Mouse (Mus musculus) lung, embryonic 14.5 days (tissue): ENCODE results near the gene Tln2. TPM values are rescaled to one million over a fixed set of nuclear protein-coding genes. Genes with fewer than 3 reads are reported as not detected.

Experiments used
- ATAC-seq: fragments of 200-750 bp; cut with Nextera tagmentation; 2 replicates; pipeline ENCODE4 v1.8.0; 2017; ENCODE audit warnings: mild to moderate bottlenecking, moderate TSS enrichment, moderate library complexity; ENCODE audit not compliant: insufficient read depth
- DNase-seq: peaks from one replicate; pipeline ENCODE4 v3.0.0-alpha.2; 2015
- H3K27ac ChIP-seq: fragments of 300-500 bp; sonication (generic); 2 replicates; pipeline ENCODE4 v1.5.1; 2014; ENCODE audit warnings: low read depth, mild to moderate bottlenecking, moderate library complexity
- H3K27me3 ChIP-seq: fragments of 300-500 bp; sonication (generic); 2 replicates; pipeline ENCODE4 v1.6.1; 2014; ENCODE audit warnings: low read length, control low read depth; ENCODE audit not compliant: insufficient read depth
- H3K36me3 ChIP-seq: fragments of 300-500 bp; sonication (generic); 2 replicates; pipeline ENCODE4 v1.6.1; 2014; ENCODE audit warnings: control low read depth; ENCODE audit not compliant: insufficient read depth
- H3K4me1 ChIP-seq: fragments of 300-500 bp; sonication (generic); 2 replicates; pipeline ENCODE4 v1.6.1; 2014; ENCODE audit warnings: antibody characterized with exemption, control low read depth; ENCODE audit not compliant: insufficient read depth
- H3K4me2 ChIP-seq: fragments of 300-500 bp; sonication (generic); 2 replicates; pipeline ENCODE4 v1.6.1; 2014; ENCODE audit warnings: mild to moderate bottlenecking
- H3K4me3 ChIP-seq: fragments of 300-500 bp; sonication (generic); 2 replicates; pipeline ENCODE4 v1.5.1; 2014; ENCODE audit warnings: low read depth, low read length
- H3K9ac ChIP-seq: fragments of 300-500 bp; sonication (generic); 2 replicates; pipeline ENCODE4 v1.6.1; 2014
- H3K9me3 ChIP-seq: fragments of 300-500 bp; sonication (generic); 2 replicates; pipeline ENCODE4 v1.6.1; 2016; ENCODE audit warnings: low read depth, low read length, control low read depth
- CTCF ChIP-seq: IDR thresholded peaks from 2 replicates; pipeline ENCODE4 v1.5.1; 2016; ENCODE audit warnings: antibody characterized with exemption, low read depth
- WGBS: fragments of 180-500 bp; shearing (Covaris S2); extraction: QIAGEN DNeasy Blood & Tissue Kit; methylation state at CpG from one replicate; pipeline ENCODE4 v1.1.7; 2014; 5-methylcytosine and 5-hydroxymethylcytosine counted together
- polyA plus RNA-seq: library from polyadenylated mRNA; unstranded; fragments of >200 nt; fragmentation: Nextera tagmentation; extraction: Ambion mirVana; gene quantifications from 2 replicates; pipeline ENCODE4 v1.2.1, GENCODE M21; 2014

Gene Tln2
- polyA plus RNA-seq, 1 experiment from 2014 or later, result 19.1 TPM

DNA sequence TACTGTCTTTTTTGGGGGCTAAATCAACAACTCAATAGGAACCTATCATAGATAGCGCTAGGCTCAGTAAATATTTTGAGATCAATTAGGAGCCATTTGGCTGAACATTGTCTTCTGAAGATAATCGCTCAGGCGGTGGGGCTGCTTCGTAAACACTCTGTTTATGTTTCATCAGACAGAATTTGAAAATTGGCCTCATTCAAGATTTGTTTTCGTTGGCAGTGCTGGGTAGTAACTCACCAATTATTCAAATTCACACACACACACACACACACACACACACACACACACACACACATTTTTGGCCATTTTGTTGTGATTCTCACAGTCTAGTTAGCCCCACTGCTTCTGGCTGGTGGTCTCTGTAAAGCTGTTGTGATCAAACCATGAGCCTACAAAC is 12.9 kb downstream of the Tln2 start:
- 52% methylated on average over 5 of the region's 5 CpGs for WGBS
- no peaks in the 10 kb centered on the region for H3K4me1 ChIP-seq

DNA sequence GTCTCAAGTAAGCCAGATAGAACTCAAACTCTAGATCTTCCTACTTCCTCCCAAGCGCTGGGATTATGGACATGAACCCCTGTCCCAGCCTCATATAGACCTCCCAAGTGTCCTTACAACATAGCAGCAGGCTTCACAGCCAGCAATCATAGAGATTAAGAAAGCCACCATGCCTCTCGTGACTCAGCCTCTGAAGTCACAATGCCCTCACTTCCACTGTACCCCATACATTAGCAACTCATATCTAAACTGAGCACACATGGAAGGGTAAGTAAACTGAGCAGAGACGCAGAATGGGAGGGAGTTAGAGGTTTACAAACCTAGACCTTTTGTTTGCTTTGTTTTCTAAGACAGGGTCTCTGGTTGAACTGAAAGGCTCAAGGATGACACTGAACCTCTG is 13.7 kb downstream of the Tln2 start:
- no peak overlapping the region for H3K4me3 ChIP-seq
- no peak overlapping the region for H3K27ac ChIP-seq
- no peak for TF ChIP-seq CTCF
- whole genome bisulfite sequencing, result 76% methylated on average over 3 of the region's 3 CpGs
- H3K36me3 ChIP-seq, result no peaks in the 10 kb centered on the region
- no peak overlapping the region for H3K4me2 ChIP-seq
- ATAC-seq (no peak), DNase-seq (no peak)
- no peak overlapping the region for H3K9ac ChIP-seq
- H3K9me3 ChIP-seq, result no peaks in the 10 kb centered on the region
- no peaks in the 10 kb centered on the region for H3K27me3 ChIP-seq
- no peaks in the 10 kb centered on the region for H3K4me1 ChIP-seq

More for the DNA sequence above, 12.9 kb downstream of the Tln2 start:
- DNase-seq (peak; percentile 39), ATAC-seq (no peak)
- Histone ChIP-seq H3K9me3 (no peaks in the 10 kb centered on the region), H3K27ac (no peak overlapping the region), H3K36me3 (no peaks in the 10 kb centered on the region), H3K4me2 (no peak overlapping the region), H3K27me3 (no peaks in the 10 kb centered on the region), H3K4me3 (no peak overlapping the region), H3K9ac (no peak overlapping the region)
- TF ChIP-seq CTCF, result no peak

DNA sequence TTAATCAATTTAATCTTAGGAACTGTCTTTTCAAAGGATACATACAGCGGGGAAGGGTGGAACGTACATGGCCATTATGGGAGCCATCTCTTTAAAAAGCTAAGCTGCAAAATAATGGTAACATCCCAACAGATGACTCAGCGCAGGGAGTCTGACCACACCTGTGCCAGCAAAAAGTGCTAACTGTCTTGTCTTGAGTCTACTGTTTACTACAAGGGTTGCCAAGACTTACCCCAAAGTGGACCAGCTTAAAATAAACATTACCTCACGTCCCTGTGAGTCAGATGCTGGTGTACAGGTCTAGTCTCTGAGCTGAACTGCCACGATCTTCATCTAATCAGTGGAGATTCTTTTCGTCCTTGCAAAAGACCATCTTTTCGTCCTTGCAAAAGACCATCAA is 14.7 kb downstream of the Tln2 start:
- H3K4me3 ChIP-seq, result no peak overlapping the region
- no peaks in the 10 kb centered on the region for H3K9me3 ChIP-seq
- no peak for DNase-seq
- WGBS, result 24% methylated on average over 7 of the region's 7 CpGs
- no peaks in the 10 kb centered on the region for H3K27me3 ChIP-seq
- H3K36me3 ChIP-seq, result no peaks in the 10 kb centered on the region
- ATAC-seq, result no peak
- no peaks in the 10 kb centered on the region for H3K4me1 ChIP-seq
- H3K27ac ChIP-seq, result no peak overlapping the region
- TF ChIP-seq CTCF, result no peak
- no peak overlapping the region for H3K9ac ChIP-seq
- H3K4me2 ChIP-seq, result no peak overlapping the region

DNA sequence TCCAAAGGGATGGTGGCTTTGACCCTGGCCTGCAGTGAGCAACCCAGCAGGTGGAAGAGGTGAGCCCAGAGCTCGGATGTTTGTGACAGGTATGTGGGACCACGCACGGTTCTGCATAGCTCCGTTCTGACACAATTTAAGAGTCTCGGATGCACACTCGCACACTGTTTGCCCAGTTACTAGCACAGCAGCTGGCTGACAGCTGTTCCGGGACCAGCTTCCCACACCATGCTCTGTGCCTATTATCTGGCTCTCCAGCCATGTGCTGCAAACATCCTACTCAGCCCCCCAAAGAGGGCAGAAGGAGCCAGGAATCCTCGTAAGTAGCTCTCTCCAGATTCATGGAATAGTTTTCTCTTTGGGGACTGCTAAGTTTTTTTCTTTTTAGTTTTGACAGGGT is 17.6 kb downstream of the Tln2 start:
- H3K9ac ChIP-seq, result no peak overlapping the region
- no peaks in the 10 kb centered on the region for H3K27me3 ChIP-seq
- 67% methylated on average over 8 of the region's 8 CpGs for WGBS
- no peak overlapping the region for H3K4me3 ChIP-seq
- H3K4me1 ChIP-seq, result no peaks in the 10 kb centered on the region
- ATAC-seq, result no peak
- no peaks in the 10 kb centered on the region for H3K9me3 ChIP-seq
- no peak for DNase-seq
- TF ChIP-seq CTCF, result no peak
- H3K36me3 ChIP-seq, result no peaks in the 10 kb centered on the region
- H3K27ac ChIP-seq, result no peak overlapping the region
- H3K4me2 ChIP-seq, result no peak overlapping the region

DNA sequence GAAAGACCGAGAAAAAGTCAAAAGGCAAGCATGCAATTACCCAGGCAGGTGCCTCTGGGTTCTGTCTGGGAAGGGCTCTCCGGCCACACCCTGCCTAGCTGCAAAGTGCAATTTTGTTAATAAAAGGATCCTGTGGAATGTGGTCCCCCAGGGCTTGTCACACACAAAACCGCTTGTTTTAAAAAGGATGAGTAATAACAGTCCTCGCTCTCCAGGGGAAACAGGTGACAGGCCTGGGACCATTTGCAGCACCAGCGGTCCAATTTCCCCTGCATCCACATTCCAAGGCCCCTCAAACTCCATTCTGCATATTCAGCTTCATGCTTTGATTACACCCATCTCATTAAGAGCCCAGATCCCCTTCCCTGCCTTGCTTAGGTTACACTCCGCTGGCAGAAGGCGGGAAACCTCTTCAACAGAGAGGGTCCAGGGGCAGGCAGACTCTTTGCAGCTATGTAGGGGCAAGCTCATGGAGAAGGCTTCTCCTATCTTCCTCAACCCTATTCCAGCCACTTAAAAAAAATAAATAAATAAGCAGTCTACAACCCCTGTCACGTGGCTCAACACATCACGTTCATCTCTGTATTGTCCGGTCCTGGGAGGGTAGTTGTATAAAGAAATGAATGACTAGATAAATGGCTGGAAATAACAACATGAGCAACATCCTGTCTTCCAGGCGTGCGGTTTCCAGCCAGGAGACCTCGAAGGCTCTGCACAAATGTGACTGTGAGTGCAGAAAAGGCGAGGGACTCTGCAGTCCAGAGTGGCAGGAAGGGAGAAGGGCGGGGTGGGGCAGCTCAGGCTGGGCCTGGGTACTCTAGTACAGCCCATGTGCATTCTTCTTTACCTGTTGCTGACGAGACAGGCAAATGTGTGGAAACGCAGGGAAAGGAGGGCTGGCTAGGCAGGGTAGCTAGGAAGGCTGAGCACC is 19.5 kb downstream of the Tln2 start:
- Histone ChIP-seq H3K9me3 (no peaks in the 10 kb centered on the region), H3K4me3 (no peak overlapping the region), H3K36me3 (no peaks in the 10 kb centered on the region), H3K4me1 (no peaks in the 10 kb centered on the region), H3K27ac (no peak overlapping the region), H3K9ac (no peak overlapping the region), H3K4me2 (no peak overlapping the region), H3K27me3 (no peaks in the 10 kb centered on the region)
- ATAC-seq (no peak; the same call in 1 of the 2 replicates), DNase-seq (no peak)
- 40% methylated on average over 17 of the region's 17 CpGs for WGBS
- no peak for TF ChIP-seq CTCF

DNA sequence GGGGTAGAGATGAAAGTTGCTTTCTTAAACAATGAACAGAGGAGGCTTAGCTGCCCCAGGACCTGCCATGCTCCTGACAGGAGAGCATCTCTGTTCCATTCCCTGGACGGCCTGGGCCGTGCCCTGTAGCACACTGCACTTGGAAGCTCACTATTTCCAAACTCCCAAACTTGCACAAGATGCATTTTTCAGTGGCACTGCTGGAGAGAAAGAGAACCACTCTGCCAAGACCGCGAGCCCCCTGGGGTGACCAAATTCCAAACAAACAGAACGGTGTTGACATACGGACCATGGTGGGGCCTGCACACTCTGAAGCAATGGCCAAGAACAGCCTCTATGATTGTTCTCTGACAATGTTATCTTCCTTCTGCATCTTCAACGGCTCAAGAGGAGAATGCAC is 25.1 kb downstream of the Tln2 start:
- no peak; the same call in 1 of the 2 replicates for ATAC-seq
- peak; percentile 58 for DNase-seq
- Histone ChIP-seq H3K27ac (no peak overlapping the region), H3K9me3 (no peaks in the 10 kb centered on the region), H3K4me1 (peaks cover 6% of the 10 kb centered on the region), H3K9ac (no peak overlapping the region), H3K4me2 (no peak overlapping the region), H3K27me3 (no peaks in the 10 kb centered on the region), H3K36me3 (no peaks in the 10 kb centered on the region), H3K4me3 (no peak overlapping the region)
- 22% methylated on average over 7 of the region's 7 CpGs for WGBS
- TF ChIP-seq CTCF, result no peak

DNA sequence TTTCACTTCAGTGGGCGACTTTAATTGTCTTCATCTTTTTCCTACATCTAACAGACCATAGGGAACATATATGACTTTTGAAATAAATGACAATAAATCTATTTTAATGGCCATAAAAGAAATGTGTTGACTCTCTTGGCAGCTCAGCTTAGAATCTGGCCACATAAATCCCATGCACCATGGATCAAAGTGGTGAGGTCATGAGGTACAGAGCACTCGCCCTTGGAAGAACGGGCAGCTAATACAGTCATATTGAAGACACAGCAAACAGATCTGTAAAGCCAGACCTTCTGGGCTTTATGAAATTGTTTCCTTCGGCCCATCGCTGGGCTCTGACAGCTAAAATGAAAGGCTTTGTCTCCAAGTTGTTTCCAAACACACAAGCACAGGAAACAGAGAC is 26.2 kb downstream of the Tln2 start:
- Histone ChIP-seq H3K27me3 (no peaks in the 10 kb centered on the region), H3K27ac (no peak overlapping the region), H3K4me3 (no peak overlapping the region), H3K4me1 (peaks cover 6% of the 10 kb centered on the region), H3K4me2 (no peak overlapping the region), H3K9ac (no peak overlapping the region), H3K9me3 (no peaks in the 10 kb centered on the region), H3K36me3 (no peaks in the 10 kb centered on the region)
- no peak for ATAC-seq
- DNase-seq, result no peak
- no peak for TF ChIP-seq CTCF
- 54% methylated on average over 5 of the region's 5 CpGs for WGBS
